In genomic region chr2:32324322-32324721, GRCm38 (mm10) we compare ENCODE assay signal across 22 mouse cellular contexts. TPM values are rescaled to one million over a fixed set of nuclear protein-coding genes. Genes with fewer than 3 reads are reported as not detected.
DNase-seq lines count a peak whose midpoint lies in the region; ATAC-seq and TF ChIP-seq lines count a peak whose summit lies in the region.
"Had no signal": no experiment of that assay in that cellular context is flagged by ENCODE, and none has a peak within 500 bp of the region (broad histone marks: within the 10 kb centered on the region; RNA-seq: fewer than 3 reads in every experiment).

No protein-coding gene starts in this region.

- peak; percentile 39; the same call in 1 of the 2 replicates for TF ChIP-seq CTCF in hindbrain, postnatal 0 days (IDR thresholded peaks at IDR 0.05; ENCODE audit: low read depth)
- TF ChIP-seq CTCF in liver, postnatal 0 days (IDR thresholded peaks at IDR 0.05; ENCODE audit: low read depth) = peak; percentile 21; the same call in 1 of the 2 replicates
- peak; percentile 7; the same call in 1 of the 2 replicates for TF ChIP-seq CTCF in brain, embryonic 14.5 days (IDR thresholded peaks at IDR 0.05; ENCODE audit: borderline replicate concordance, extremely low read depth, insufficient read depth, insufficient read length)

- ATAC-seq in hindbrain, postnatal 0 days = no peak
- ATAC-seq in hindbrain, embryonic 11.5 days (ENCODE audit: low FRiP score) = no peak
- no peak for ATAC-seq in liver, postnatal 0 days
- no peak for ATAC-seq in liver, embryonic 11.5 days (replicated peaks; ENCODE audit: low FRiP score)
- ATAC-seq: forebrain, embryonic 13.5 days; inflammation-experienced regulatory T-cells, adult 6 months; liver, embryonic 12.5 days had no signal

- H3K27me3 ChIP-seq in hindbrain, postnatal 0 days (ENCODE audit: insufficient read depth, low read length) = no peaks in the 10 kb centered on the region
- H3K27me3 ChIP-seq in hindbrain, embryonic 11.5 days (ENCODE audit: control insufficient read depth, insufficient read depth, low read length) = no peaks in the 10 kb centered on the region
- H3K27me3 ChIP-seq in liver, postnatal 0 days (ENCODE audit: insufficient read depth, low read length) = no peaks in the 10 kb centered on the region
- peaks cover 10% of the 10 kb centered on the region; the same call in 1 of the 2 replicates for H3K27me3 ChIP-seq in liver, embryonic 11.5 days (replicated peaks; ENCODE audit: control insufficient read depth, insufficient read depth, low read length)
- H3K27me3 ChIP-seq: forebrain, embryonic 13.5 days had no signal

- WGBS in hindbrain, postnatal 0 days = 47% methylated on average over 4 of the region's 4 CpGs
- 57% methylated on average over 4 of the region's 4 CpGs for WGBS in hindbrain, embryonic 11.5 days
- WGBS in liver, postnatal 0 days (ENCODE audit: insufficient replicate concordance) = 55% methylated on average over 4 of the region's 4 CpGs
- 48% methylated on average over 4 of the region's 4 CpGs for WGBS in liver, embryonic 11.5 days

- no peak overlapping the region for H3K9ac ChIP-seq in hindbrain, postnatal 0 days (replicated peaks; ENCODE audit: low read length)
- H3K9ac ChIP-seq in hindbrain, embryonic 11.5 days (ENCODE audit: low read depth, low read length) = no peak overlapping the region
- no peak overlapping the region for H3K9ac ChIP-seq in liver, postnatal 0 days (replicated peaks)
- H3K9ac ChIP-seq in liver, embryonic 11.5 days (ENCODE audit: low read depth, low read length) = no peak overlapping the region
- H3K9ac ChIP-seq: forebrain, embryonic 13.5 days; liver, embryonic 12.5 days; lung, embryonic 14.5 days; neural tube, embryonic 15.5 days had no signal

- no peak for TF ChIP-seq EP300 in liver, postnatal 0 days (IDR thresholded peaks at IDR 0.05; ENCODE audit: low read depth)

- H3K36me3 ChIP-seq in hindbrain, postnatal 0 days (ENCODE audit: insufficient read depth, low read length) = no peaks in the 10 kb centered on the region
- H3K36me3 ChIP-seq in hindbrain, embryonic 11.5 days (ENCODE audit: control insufficient read depth, insufficient read depth, low read length) = no peaks in the 10 kb centered on the region
- H3K36me3 ChIP-seq in liver, postnatal 0 days (replicated peaks; ENCODE audit: insufficient read depth, low read length) = no peaks in the 10 kb centered on the region
- no peaks in the 10 kb centered on the region for H3K36me3 ChIP-seq in liver, embryonic 11.5 days (ENCODE audit: control insufficient read depth, insufficient read depth, low read length)
- H3K36me3 ChIP-seq: hindbrain, embryonic 10.5 days; liver, embryonic 12.5 days had no signal

- H3K9me3 ChIP-seq in hindbrain, postnatal 0 days (ENCODE audit: low read length) = no peaks in the 10 kb centered on the region
- H3K9me3 ChIP-seq in hindbrain, embryonic 11.5 days (ENCODE audit: control insufficient read depth, low read length) = no peaks in the 10 kb centered on the region
- H3K9me3 ChIP-seq in liver, postnatal 0 days (ENCODE audit: low read length) = no peaks in the 10 kb centered on the region
- H3K9me3 ChIP-seq in liver, embryonic 11.5 days (ENCODE audit: control insufficient read depth, low read length) = no peaks in the 10 kb centered on the region
- H3K9me3 ChIP-seq: forebrain, embryonic 13.5 days; hindbrain, embryonic 10.5 days; liver, embryonic 12.5 days; neural tube, embryonic 15.5 days had no signal

- TF ChIP-seq POLR2A in brain, embryonic 14.5 days (IDR thresholded peaks at IDR 0.05; ENCODE audit: borderline replicate concordance, extremely low read depth, insufficient read depth, insufficient read length, poor library complexity, severe bottlenecking) = no peak

- no peak overlapping the region for H3K4me3 ChIP-seq in hindbrain, postnatal 0 days (ENCODE audit: low read length)
- H3K4me3 ChIP-seq in hindbrain, embryonic 11.5 days (ENCODE audit: low read depth, low read length) = no peak overlapping the region
- H3K4me3 ChIP-seq in liver, postnatal 0 days (ENCODE audit: low read depth, low read length) = no peak overlapping the region
- H3K4me3 ChIP-seq in liver, embryonic 11.5 days (ENCODE audit: low read depth, low read length) = no peak overlapping the region
- H3K4me3 ChIP-seq: forebrain, embryonic 13.5 days; hindbrain, embryonic 10.5 days; liver, embryonic 12.5 days; neural tube, embryonic 15.5 days had no signal

- no peak overlapping the region for H3K27ac ChIP-seq in hindbrain, postnatal 0 days
- no peak overlapping the region for H3K27ac ChIP-seq in hindbrain, embryonic 11.5 days (ENCODE audit: low read depth, low read length)
- no peak overlapping the region for H3K27ac ChIP-seq in liver, postnatal 0 days (ENCODE audit: low read depth)
- no peak overlapping the region for H3K27ac ChIP-seq in liver, embryonic 11.5 days (ENCODE audit: low read depth, low read length)
- H3K27ac ChIP-seq: hindbrain, embryonic 10.5 days; liver, embryonic 12.5 days had no signal

- no peak overlapping the region for H3K4me2 ChIP-seq in hindbrain, postnatal 0 days (ENCODE audit: low read depth, low read length)
- H3K4me2 ChIP-seq in hindbrain, embryonic 11.5 days (replicated peaks; ENCODE audit: low read depth, low read length) = no peak overlapping the region
- no peak overlapping the region for H3K4me2 ChIP-seq in liver, postnatal 0 days (ENCODE audit: low read depth, low read length)
- H3K4me2 ChIP-seq in liver, embryonic 11.5 days = no peak overlapping the region
- H3K4me2 ChIP-seq: forebrain, embryonic 13.5 days; heart, embryonic 11.5 days; liver, embryonic 12.5 days; lung, embryonic 14.5 days; neural tube, embryonic 15.5 days had no signal

- no peak for DNase-seq in hindbrain, postnatal 0 days (ENCODE audit: low spot score)
- no peak for DNase-seq in hindbrain, embryonic 11.5 days (ENCODE audit: low spot score)
- no peak for DNase-seq in liver, postnatal 0 days
- no peak for DNase-seq in liver, embryonic 11.5 days (ENCODE audit: low spot score)
- peak; percentile 51 for DNase-seq in ES-CJ7 (ENCODE audit: low read depth, low spot score)
- no peak for DNase-seq in brain, embryonic 14.5 days (ENCODE audit: low read depth)
- no peak for DNase-seq in MN1 (ENCODE audit: low spot score)
- DNase-seq: adrenal gland, adult 2 months; B cell, adult 2 months; cerebellum, adult 18-20 months; kidney, adult 9 months; kidney, postnatal 36 days; layer of hippocampus, adult 9-11 months; lung, embryonic 14.5 days; lung, postnatal 4 days had no signal

- H3K4me1 ChIP-seq in hindbrain, postnatal 0 days (ENCODE audit: insufficient read depth, low read length) = no peaks in the 10 kb centered on the region; the same call in 1 of the 2 replicates
- H3K4me1 ChIP-seq in hindbrain, embryonic 11.5 days (replicated peaks; ENCODE audit: control insufficient read depth, insufficient read depth, low read length) = no peaks in the 10 kb centered on the region; the same call in 1 of the 2 replicates
- no peaks in the 10 kb centered on the region for H3K4me1 ChIP-seq in liver, postnatal 0 days (ENCODE audit: insufficient read depth)
- peaks cover 6% of the 10 kb centered on the region for H3K4me1 ChIP-seq in liver, embryonic 11.5 days (replicated peaks; ENCODE audit: control insufficient read depth, insufficient read depth, low read length)

RNA-seq across cellular contexts. Expression of gene Ciz1, which starts 27.8 kb away (rescaled TPM):
- 87.6 and 103 TPM in 2 replicates for total RNA-seq in hindbrain, postnatal 0 days (2014; rRNA removed)
- 33.3 and 40.3 TPM in 2 replicates for polyA plus RNA-seq in hindbrain, postnatal 0 days (2015; fragmentation: Nextera tagmentation; extraction: Ambion mirVana)
- polyA plus RNA-seq in hindbrain, embryonic 11.5 days (2014; fragmentation: Nextera tagmentation; extraction: Ambion mirVana) = 42.4 and 49.0 TPM in 2 replicates
- 9.0 and 9.9 TPM in 2 replicates for polyA plus RNA-seq in liver, postnatal 0 days (2015; fragmentation: Nextera tagmentation; extraction: Ambion mirVana)
- 45.5 and 45.8 TPM in 2 replicates for polyA plus RNA-seq in liver, embryonic 11.5 days (2014; fragmentation: Nextera tagmentation; extraction: Ambion mirVana)
- 225 and 268 TPM in 2 replicates for polyA plus RNA-seq in brain, embryonic 14.5 days (2012; rRNA removed)

RNA-seq across cellular contexts. Expression of gene Dnm1, which starts 28.8 kb away (rescaled TPM):
- total RNA-seq in hindbrain, postnatal 0 days (2014; rRNA removed) = 190 and 211 TPM in 2 replicates
- polyA plus RNA-seq in hindbrain, postnatal 0 days (2015; fragmentation: Nextera tagmentation; extraction: Ambion mirVana) = 87.6 and 96.9 TPM in 2 replicates
- 17.4 and 22.6 TPM in 2 replicates for polyA plus RNA-seq in hindbrain, embryonic 11.5 days (2014; fragmentation: Nextera tagmentation; extraction: Ambion mirVana)
- 0.06 and 0.25 TPM in 2 replicates for polyA plus RNA-seq in liver, postnatal 0 days (2015; fragmentation: Nextera tagmentation; extraction: Ambion mirVana)
- polyA plus RNA-seq in liver, embryonic 11.5 days (2014; fragmentation: Nextera tagmentation; extraction: Ambion mirVana) = 9.3 and 10.0 TPM in 2 replicates
- polyA plus RNA-seq in brain, embryonic 14.5 days (2012; rRNA removed) = 189 and 292 TPM in 2 replicates
- total RNA-seq: megakaryocyte-erythroid progenitor cell, adult 5-6 weeks had no signal
- polyA plus RNA-seq: inflammation-experienced regulatory T-cells, adult 6 months had no signal

RNA-seq across cellular contexts. Expression of gene Swi5, which starts 36.4 kb away (rescaled TPM):
- 302 and 319 TPM in 2 replicates for total RNA-seq in hindbrain, postnatal 0 days (2014; rRNA removed)
- polyA plus RNA-seq in hindbrain, postnatal 0 days (2015; fragmentation: Nextera tagmentation; extraction: Ambion mirVana) = 487 and 513 TPM in 2 replicates
- 185 and 378 TPM in 2 replicates for polyA plus RNA-seq in hindbrain, embryonic 11.5 days (2014; fragmentation: Nextera tagmentation; extraction: Ambion mirVana)
- polyA plus RNA-seq in liver, postnatal 0 days (2015; fragmentation: Nextera tagmentation; extraction: Ambion mirVana) = 188 and 209 TPM in 2 replicates
- polyA plus RNA-seq in liver, embryonic 11.5 days (2014; fragmentation: Nextera tagmentation; extraction: Ambion mirVana) = 369 and 385 TPM in 2 replicates
- polyA plus RNA-seq in brain, embryonic 14.5 days (2012; rRNA removed) = 296 and 327 TPM in 2 replicates

RNA-seq across cellular contexts. Expression of gene Golga2, which starts 37.1 kb away (rescaled TPM):
- 49.3 and 55.8 TPM in 2 replicates for total RNA-seq in hindbrain, postnatal 0 days (2014; rRNA removed)
- polyA plus RNA-seq in hindbrain, postnatal 0 days (2015; fragmentation: Nextera tagmentation; extraction: Ambion mirVana) = 24.4 and 25.7 TPM in 2 replicates
- 14.6 and 17.7 TPM in 2 replicates for polyA plus RNA-seq in hindbrain, embryonic 11.5 days (2014; fragmentation: Nextera tagmentation; extraction: Ambion mirVana)
- polyA plus RNA-seq in liver, postnatal 0 days (2015; fragmentation: Nextera tagmentation; extraction: Ambion mirVana) = 5.8 and 7.0 TPM in 2 replicates
- polyA plus RNA-seq in liver, embryonic 11.5 days (2014; fragmentation: Nextera tagmentation; extraction: Ambion mirVana) = 18.8 and 19.7 TPM in 2 replicates
- 42.9 and 54.6 TPM in 2 replicates for polyA plus RNA-seq in brain, embryonic 14.5 days (2012; rRNA removed)

RNA-seq across cellular contexts. Expression of gene 1110008P14Rik, which starts 57.4 kb away (rescaled TPM):
- total RNA-seq in hindbrain, postnatal 0 days (2014; rRNA removed) = 458 and 481 TPM in 2 replicates
- polyA plus RNA-seq in hindbrain, postnatal 0 days (2015; fragmentation: Nextera tagmentation; extraction: Ambion mirVana) = 220 and 233 TPM in 2 replicates
- polyA plus RNA-seq in hindbrain, embryonic 11.5 days (2014; fragmentation: Nextera tagmentation; extraction: Ambion mirVana) = 62.1 and 62.7 TPM in 2 replicates
- 30.1 and 32.2 TPM in 2 replicates for polyA plus RNA-seq in liver, postnatal 0 days (2015; fragmentation: Nextera tagmentation; extraction: Ambion mirVana)
- 36.2 and 39.7 TPM in 2 replicates for polyA plus RNA-seq in liver, embryonic 11.5 days (2014; fragmentation: Nextera tagmentation; extraction: Ambion mirVana)
- 101 and 114 TPM in 2 replicates for polyA plus RNA-seq in brain, embryonic 14.5 days (2012; rRNA removed)
